Mouse (Mus musculus): ENCODE results near the gene Kcnq4. TPM values are rescaled to one million over a fixed set of nuclear protein-coding genes. Genes with fewer than 3 reads are reported as not detected.

The Kcnq4 gene
- not detected for total RNA-seq (2023)

DNA sequence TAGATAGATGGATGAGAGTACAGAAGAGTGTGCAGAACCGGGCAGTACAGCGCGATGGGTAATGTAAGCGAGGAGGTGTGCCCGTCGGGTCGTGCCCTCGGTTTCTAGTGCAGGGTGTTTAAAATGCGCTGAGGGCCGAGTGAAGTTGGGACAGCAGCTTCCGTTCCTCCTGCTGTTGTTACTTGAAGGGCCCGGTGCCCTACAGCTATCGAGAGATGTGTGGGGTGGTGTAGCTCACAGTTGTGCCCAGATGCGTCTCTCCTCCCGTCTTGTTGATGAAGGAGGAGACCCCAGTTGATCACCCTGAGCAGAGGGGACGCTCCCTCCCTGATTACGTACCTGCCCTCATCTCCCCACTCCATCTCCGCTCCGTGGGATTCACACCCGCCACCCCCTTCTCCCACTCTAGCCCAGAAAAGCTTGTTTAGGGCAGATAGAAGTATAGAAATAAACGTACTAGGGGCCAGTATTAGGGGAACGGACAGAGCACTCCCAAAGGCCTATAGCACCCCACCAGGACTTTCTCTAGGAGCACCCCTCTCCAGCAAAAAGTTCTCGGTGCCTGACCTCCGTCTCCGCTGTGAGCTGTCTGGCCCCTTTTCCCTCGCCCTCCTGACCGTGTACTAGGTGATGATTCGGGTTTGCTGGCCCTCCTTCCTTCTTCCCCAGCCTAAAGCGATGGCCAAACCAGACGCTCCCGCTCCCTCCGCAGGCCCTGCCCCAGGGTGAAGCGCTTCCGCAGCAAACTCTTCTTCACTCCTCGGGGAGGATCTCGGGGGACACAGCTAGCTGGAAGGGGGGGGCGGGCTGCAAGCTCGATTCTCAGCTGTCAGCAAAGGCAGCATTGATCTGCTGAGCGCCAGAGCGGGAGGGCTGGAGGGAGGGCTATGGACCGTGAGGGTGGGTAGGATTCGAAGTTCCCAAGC, at the start of gene Kcnq4:
TSS of gene Kcnq4 (minus strand) at position 672 of the 926 bp plus-strand sequence.

DNA sequence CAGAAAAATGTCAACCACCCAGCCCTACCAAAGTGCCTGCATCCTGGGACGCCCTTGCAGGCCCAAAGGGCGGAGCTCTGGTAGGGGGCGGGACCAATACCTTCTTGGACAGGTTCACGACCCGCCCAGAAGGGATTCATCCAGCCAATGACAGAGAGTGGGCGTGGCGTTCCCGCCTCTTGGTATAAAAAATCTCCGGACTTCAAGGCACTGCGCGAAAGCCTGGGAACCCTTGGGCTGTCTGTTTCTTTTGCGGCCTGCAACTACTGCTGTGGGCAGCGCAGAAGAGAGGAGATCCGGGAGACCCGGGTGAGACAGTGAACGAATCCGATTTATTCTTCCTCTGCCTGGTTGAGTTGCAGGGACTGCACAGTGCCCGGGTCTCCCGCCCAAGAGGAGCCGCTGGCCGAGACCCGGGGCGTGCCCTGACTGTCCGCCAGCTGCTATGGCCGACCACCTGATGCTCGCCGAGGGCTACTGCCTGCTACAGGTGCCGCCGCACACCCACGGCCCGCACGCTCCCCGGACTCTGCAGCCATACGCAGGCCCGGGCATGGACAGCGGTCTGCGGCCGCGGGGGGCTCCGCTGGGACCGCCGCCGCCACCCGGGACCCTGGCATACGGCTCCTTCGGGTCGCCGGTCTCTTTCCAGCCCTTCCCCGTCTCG, 81.9 kb downstream of the Kcnq4 start, which contains the start of gene Cited4:
TSS of gene Cited4 (plus strand) at position 215 of the 667 bp plus-strand sequence.

Other genes with a start within 250 kb of the Kcnq4 start
- 0.41 TPM for gene Slfnl1, start 216.4 kb downstream of the Kcnq4 start, total RNA-seq (2023)
- 17.3 TPM for gene Ctps, start 178.3 kb downstream of the Kcnq4 start, total RNA-seq (2023)
- not detected for gene Gm8439, start 159.9 kb downstream of the Kcnq4 start, total RNA-seq (2023)
- 0.47 TPM for gene Cited4, start 82.0 kb downstream of the Kcnq4 start, total RNA-seq (2023)
- 101 TPM for gene Nfyc, start 83.0 kb upstream of the Kcnq4 start, total RNA-seq (2023)
- gene Rims3, start 106.2 kb upstream of the Kcnq4 start, total RNA-seq (2023) = 2.8 TPM
- 7.9 TPM for gene Exo5, start 176.4 kb upstream of the Kcnq4 start, total RNA-seq (2023)
- 9.2 TPM for gene Zfp69, start 203.1 kb upstream of the Kcnq4 start, total RNA-seq (2023)

All from CD4-positive naive resting alpha-beta T cell, adult 76 days (primary cell).